Mouse (Mus musculus) liver, postnatal 0 days (tissue): ENCODE measurements around the gene Snx15. TPM values are rescaled to one million over a fixed set of nuclear protein-coding genes. Genes with fewer than 3 reads are reported as not detected.

Experiments used
- ATAC-seq: fragments of 200-750 bp; cut with Nextera tagmentation; 2 replicates; pipeline ENCODE4 v1.8.0; 2017; ENCODE audit warnings: mild to moderate bottlenecking, moderate library complexity
- DNase-seq: peaks from one replicate; pipeline ENCODE4 v3.0.0-alpha.2; 2016
- H3K27ac ChIP-seq: fragments of 300-500 bp; sonication (generic); 2 replicates; pipeline ENCODE4 v1.5.1; 2014; ENCODE audit warnings: antibody characterized with exemption, moderate library complexity, mild to moderate bottlenecking, low read depth
- H3K27me3 ChIP-seq: fragments of 300-500 bp; sonication (generic); 2 replicates; pipeline ENCODE4 v1.6.1; 2014; ENCODE audit warnings: low read length, control low read depth, mixed read lengths; ENCODE audit not compliant: insufficient read depth
- H3K36me3 ChIP-seq: fragments of 300-500 bp; sonication (generic); replicated peaks from 2 replicates; pipeline ENCODE4 v1.6.1; 2014; ENCODE audit warnings: mild to moderate bottlenecking, control low read depth, low read length, moderate library complexity, mixed read lengths; ENCODE audit not compliant: insufficient read depth
- H3K4me1 ChIP-seq: fragments of 300-500 bp; sonication (generic); 2 replicates; pipeline ENCODE4 v1.6.1; 2014; ENCODE audit warnings: antibody characterized with exemption, mild to moderate bottlenecking, control low read depth; ENCODE audit not compliant: insufficient read depth
- H3K4me2 ChIP-seq: fragments of 300-500 bp; sonication (generic); 2 replicates; pipeline ENCODE4 v1.6.1; 2014; ENCODE audit warnings: low read depth, mild to moderate bottlenecking, low read length, moderate library complexity, mixed read lengths
- H3K4me3 ChIP-seq: fragments of 300-500 bp; sonication (generic); 2 replicates; pipeline ENCODE4 v1.5.1; 2014; ENCODE audit warnings: low read depth, low read length
- H3K9ac ChIP-seq: fragments of 300-500 bp; sonication (generic); replicated peaks from 2 replicates; pipeline ENCODE4 v1.6.1; 2014; ENCODE audit warnings: mild to moderate bottlenecking, moderate library complexity
- H3K9me3 ChIP-seq: fragments of 300-500 bp; sonication (generic); 2 replicates; pipeline ENCODE4 v1.6.1; 2016; ENCODE audit warnings: mild to moderate bottlenecking, control low read depth, low read length, mixed read lengths
- CTCF ChIP-seq: sonication (generic); IDR thresholded peaks from 2 replicates; pipeline ENCODE4 v1.5.1; 2016; ENCODE audit warnings: antibody characterized with exemption, low read depth
- EP300 ChIP-seq: IDR thresholded peaks from 2 replicates; pipeline ENCODE4 v1.6.1; 2016; ENCODE audit warnings: antibody characterized with exemption, low read depth, mild to moderate bottlenecking
- WGBS: fragments of 180-500 bp; shearing (Covaris S2); extraction: QIAGEN DNeasy Blood & Tissue Kit; methylation state at CpG from one replicate; pipeline ENCODE4 v1.1.7; 2014; ENCODE audit not compliant: insufficient replicate concordance; 5-methylcytosine and 5-hydroxymethylcytosine counted together
- polyA plus RNA-seq: library from polyadenylated mRNA; unstranded; fragments of >200 nt; fragmentation: Nextera tagmentation; extraction: Ambion mirVana; gene quantifications from 2 replicates; pipeline ENCODE4 v1.2.1, GENCODE M21; 2015

Gene Snx15
- polyA plus RNA-seq, 1 experiment from 2014 or later = 41.6 TPM

DNA sequence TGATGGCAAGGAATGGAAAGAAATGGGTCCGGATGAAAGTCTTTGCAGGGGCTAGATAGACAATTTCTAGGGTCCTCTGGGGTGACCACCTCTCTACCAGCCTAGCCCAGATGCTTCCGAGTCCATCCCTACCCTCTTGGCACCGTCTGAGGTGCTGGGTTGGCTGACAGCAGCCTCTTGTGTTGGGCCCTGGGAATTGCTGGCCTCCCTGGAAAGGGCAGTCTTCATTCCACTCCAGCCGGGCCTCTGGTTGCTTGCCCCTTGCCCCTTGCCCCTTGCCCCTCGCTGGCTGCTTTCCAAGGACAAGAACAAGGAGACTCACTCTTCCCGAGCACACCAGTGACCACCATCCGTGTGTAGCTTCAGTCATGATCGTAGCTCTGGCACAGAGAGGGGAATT lies 28.3 kb upstream of the Snx15 start:
- Histone ChIP-seq H3K9me3 (no peaks in the 10 kb centered on the region), H3K27me3 (no peaks in the 10 kb centered on the region), H3K9ac (no peak overlapping the region), H3K27ac (no peak overlapping the region), H3K4me2 (no peak overlapping the region), H3K36me3 (no peaks in the 10 kb centered on the region), H3K4me3 (no peak overlapping the region), H3K4me1 (0 out of 2 replicates have a peak, but pooled peaks cover 6% of the 10 kb centered on the region)
- WGBS = 53% methylated on average over 8 of the region's 8 CpGs
- TF ChIP-seq EP300 (no peak), CTCF (peak; percentile 43)
- DNase-seq = no peak
- no peak for ATAC-seq

DNA sequence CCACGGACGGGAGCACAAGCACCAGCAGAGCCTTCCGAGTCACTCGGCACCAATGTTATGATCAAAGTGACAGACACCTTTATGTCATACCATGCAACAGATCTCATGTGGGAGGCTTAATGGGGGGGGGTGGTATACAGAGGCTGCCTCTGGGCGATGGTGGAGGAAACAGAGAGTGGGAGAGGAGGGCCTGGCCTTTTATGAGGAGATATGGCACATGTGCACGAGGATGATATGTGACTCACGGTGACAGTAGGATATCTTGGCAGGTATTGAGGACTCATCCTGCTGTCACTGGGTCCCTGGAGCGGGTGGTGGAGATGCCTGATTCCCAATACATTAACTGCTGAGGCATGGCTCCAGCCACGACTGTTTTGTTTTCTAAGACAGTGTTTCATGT lies 27.1 kb upstream of the Snx15 start:
- H3K9me3 ChIP-seq = no peaks in the 10 kb centered on the region
- 0 out of 2 replicates have a peak, but pooled peaks cover 6% of the 10 kb centered on the region for H3K4me1 ChIP-seq
- H3K27me3 ChIP-seq = no peaks in the 10 kb centered on the region
- 75% methylated on average over 9 of the region's 9 CpGs for WGBS
- H3K27ac ChIP-seq = no peak overlapping the region
- TF ChIP-seq EP300 (no peak), CTCF (no peak)
- H3K9ac ChIP-seq = no peak overlapping the region
- no peak overlapping the region for H3K4me2 ChIP-seq
- DNase-seq = no peak
- ATAC-seq = no peak
- H3K36me3 ChIP-seq = no peaks in the 10 kb centered on the region
- no peak overlapping the region for H3K4me3 ChIP-seq

DNA sequence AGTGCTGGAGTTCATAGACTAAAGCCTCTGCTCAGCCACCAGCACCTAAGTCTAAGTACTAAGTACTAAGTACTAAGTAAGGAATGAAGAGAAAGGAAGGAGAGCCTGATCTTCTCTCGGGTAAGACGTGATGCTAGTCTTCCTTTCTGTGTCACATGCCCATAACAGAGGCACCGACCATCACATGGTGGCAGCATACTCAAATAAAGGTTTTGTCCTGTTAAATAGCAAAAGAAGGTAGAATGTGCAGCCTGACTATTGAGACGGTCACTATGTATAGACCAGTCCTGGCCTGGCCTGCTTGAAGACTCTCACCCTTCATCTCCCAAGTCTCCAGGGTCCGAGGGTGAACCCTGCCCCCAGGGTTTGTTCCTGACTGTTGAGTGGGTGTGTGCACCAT lies 16.7 kb upstream of the Snx15 start:
- H3K27me3 ChIP-seq = no peaks in the 10 kb centered on the region
- H3K4me1 ChIP-seq = peaks cover 6% of the 10 kb centered on the region
- ATAC-seq (no peak), DNase-seq (no peak)
- H3K27ac ChIP-seq = no peak overlapping the region
- H3K9me3 ChIP-seq = no peaks in the 10 kb centered on the region
- WGBS = 75% methylated on average over 5 of the region's 5 CpGs
- no peak overlapping the region for H3K4me3 ChIP-seq
- no peak overlapping the region for H3K4me2 ChIP-seq
- H3K9ac ChIP-seq = no peak overlapping the region
- TF ChIP-seq EP300 = no peak
- no peak for TF ChIP-seq CTCF
- no peaks in the 10 kb centered on the region for H3K36me3 ChIP-seq

DNA sequence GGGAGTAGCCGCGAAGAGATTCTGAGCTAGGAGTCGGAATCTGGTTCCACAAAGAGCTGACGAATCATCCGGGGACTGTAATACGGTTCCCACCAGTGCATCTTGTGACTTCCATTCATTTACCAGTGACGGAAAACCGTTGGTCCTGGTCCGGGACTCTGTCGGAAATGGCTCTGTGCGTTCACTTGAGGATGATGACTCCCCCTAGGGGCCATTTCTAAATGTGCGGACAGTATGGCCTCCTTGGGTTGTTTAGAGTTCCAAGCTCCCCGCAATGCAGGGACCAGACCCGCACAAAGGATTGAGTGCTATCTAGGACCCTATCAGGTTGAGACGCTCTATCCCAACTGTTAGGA lies 13.3 kb upstream of the Snx15 start, which contains the start of gene Arl2:
Gene Arl2 (minus strand): TSS at position 155 of the 356 bp plus-strand sequence.
- ATAC-seq (peak; percentile 76), DNase-seq (peak; percentile 84)
- Histone ChIP-seq H3K4me3 (peak within 1 kb of the TSS; percentile 57), H3K27me3 (no peaks in the 10 kb centered on the region), H3K27ac (peak within 1 kb of the TSS; percentile 94), H3K4me2 (peak within 1 kb of the TSS; percentile 83), H3K36me3 (0 out of 2 replicates have a peak, but pooled peaks cover under 1% of the 10 kb centered on the region), H3K9ac (peak within 1 kb of the TSS; percentile 75), H3K4me1 (peaks cover 8% of the 10 kb centered on the region), H3K9me3 (no peaks in the 10 kb centered on the region)
- peak; percentile 70 for TF ChIP-seq CTCF
- peak; percentile 58; the same call in 1 of the 2 replicates for TF ChIP-seq EP300
- WGBS = 1% methylated on average over 15 of the region's 15 CpGs

DNA sequence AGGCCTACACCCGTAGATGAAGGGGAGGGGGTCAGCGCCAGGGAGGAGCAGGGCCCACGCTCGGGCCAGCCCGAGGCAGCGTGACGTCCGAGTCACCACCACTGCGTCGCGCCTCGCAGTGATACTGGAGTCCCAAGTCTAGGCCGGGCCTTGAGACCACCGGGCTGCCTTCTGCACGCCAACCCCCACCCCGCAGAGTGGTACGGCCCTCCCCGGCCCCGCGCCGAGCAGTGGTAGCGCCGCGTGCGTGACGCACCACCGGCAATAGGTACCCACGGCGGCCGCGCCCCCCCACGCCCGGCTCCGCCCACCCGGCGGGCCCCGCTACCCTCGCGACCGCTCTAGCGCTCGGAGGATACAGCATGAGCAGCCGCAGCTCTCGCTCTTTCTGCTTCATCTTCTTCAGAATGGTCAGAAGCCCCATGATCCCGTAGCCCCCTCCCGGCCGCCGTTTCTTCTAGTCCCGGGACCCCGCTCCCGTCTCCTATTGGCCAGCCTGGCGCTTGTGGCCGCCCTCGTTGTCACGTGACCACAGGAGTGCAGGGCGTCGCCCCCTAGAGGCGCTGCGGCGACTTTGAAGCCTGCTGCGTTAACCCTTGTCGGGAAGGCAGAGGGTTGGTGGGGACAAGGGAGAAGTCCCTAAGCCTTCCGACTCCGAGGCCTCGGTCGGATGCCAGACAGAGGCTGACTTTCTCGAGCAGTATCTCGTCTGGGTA lies 12.7 kb upstream of the Snx15 start, which contains the start of gene Batf2:
Gene Batf2 (plus strand): TSS at position 306 of the 716 bp plus-strand sequence.
- Histone ChIP-seq H3K4me1 (peaks cover 8% of the 10 kb centered on the region), H3K36me3 (0 out of 2 replicates have a peak, but pooled peaks cover 4% of the 10 kb centered on the region), H3K4me2 (peak within 1 kb of the TSS; percentile 83), H3K9ac (peak within 1 kb of the TSS; percentile 75), H3K9me3 (no peaks in the 10 kb centered on the region), H3K27me3 (no peaks in the 10 kb centered on the region), H3K27ac (peak within 1 kb of the TSS; percentile 94), H3K4me3 (peak within 1 kb of the TSS; percentile 57)
- ATAC-seq (peak; percentile 94), DNase-seq (peak; percentile 94)
- WGBS = under 1% methylated on average over 47 of the region's 68 CpGs
- TF ChIP-seq CTCF (peak; percentile 91), EP300 (0 out of 2 replicates have a peak, but pooled peaks have one; percentile 74)

DNA sequence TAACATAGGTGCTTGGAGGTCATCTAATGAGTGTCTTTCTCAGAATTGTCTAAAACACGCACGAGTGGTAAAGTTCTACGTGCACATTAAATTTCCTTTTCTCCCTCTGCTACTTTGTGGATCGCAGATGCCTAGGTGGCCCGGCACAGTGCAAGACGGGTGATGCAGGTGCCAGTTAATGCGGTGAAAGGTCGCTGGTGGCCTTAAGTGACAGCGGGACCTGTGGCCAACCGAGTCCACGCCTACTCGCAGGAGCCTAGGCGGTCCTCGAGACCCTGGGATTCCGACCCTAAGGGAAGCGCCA lies 12.2 kb upstream of the Snx15 start:
- Histone ChIP-seq H3K4me3 (peak overlapping the region; percentile 57), H3K4me1 (peaks cover 8% of the 10 kb centered on the region), H3K36me3 (0 out of 2 replicates have a peak, but pooled peaks cover 7% of the 10 kb centered on the region), H3K27me3 (no peaks in the 10 kb centered on the region), H3K27ac (peak overlapping the region; percentile 94), H3K9me3 (no peaks in the 10 kb centered on the region), H3K9ac (peak overlapping the region; percentile 75), H3K4me2 (peak overlapping the region; percentile 83)
- no peak for TF ChIP-seq EP300
- TF ChIP-seq CTCF = no peak
- DNase-seq = no peak
- WGBS = 6% methylated on average over 16 of the region's 16 CpGs
- ATAC-seq = no peak; the same call in 1 of the 2 replicates
